Mouse (Mus musculus) megakaryocyte, embryonic 14.5 days (primary cell): Measurements from ENCODE around the gene Adgre4.

Experiments used
- FLI1 ChIP-seq: IDR thresholded peaks from 2 replicates; pipeline ENCODE4 v1.6.1; 2012; ENCODE audit warnings: low read length, inconsistent platforms, mixed read lengths
- GATA1 ChIP-seq: IDR thresholded peaks from 3 replicates; pipeline ENCODE4 v1.6.1; 2012; ENCODE audit warnings: mixed read lengths, low read length, inconsistent platforms, borderline replicate concordance

DNA sequence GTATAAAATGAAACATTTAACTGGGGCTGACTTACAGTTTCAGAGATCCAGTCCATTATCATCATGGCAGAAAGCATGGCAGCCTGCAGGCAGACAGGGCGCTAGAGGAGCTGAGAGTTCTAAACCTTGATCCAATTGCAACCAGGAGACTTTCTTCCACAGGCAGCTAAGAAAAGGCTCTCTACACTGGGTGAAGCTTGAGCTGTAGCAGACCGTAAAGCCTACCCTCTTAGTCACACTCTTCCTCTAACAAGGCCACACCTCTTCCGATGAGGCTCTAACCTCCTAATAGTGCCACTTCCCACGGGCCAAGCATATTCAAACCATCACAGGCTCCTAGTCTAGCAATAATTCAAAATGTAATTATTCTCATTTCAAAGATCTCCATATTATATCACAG, 127.4 kb downstream of the Adgre4 start:
- no peak for TF ChIP-seq GATA1
- TF ChIP-seq FLI1: no peak
